Mouse (Mus musculus): ENCODE measurements around the gene Phldb2. TPM values are rescaled to one million over a fixed set of nuclear protein-coding genes. Genes with fewer than 3 reads are reported as not detected.

The Phldb2 gene
- 9.6 and 11.4 TPM in 2 replicates for polyA plus RNA-seq (2012; rRNA removed)

DNA sequence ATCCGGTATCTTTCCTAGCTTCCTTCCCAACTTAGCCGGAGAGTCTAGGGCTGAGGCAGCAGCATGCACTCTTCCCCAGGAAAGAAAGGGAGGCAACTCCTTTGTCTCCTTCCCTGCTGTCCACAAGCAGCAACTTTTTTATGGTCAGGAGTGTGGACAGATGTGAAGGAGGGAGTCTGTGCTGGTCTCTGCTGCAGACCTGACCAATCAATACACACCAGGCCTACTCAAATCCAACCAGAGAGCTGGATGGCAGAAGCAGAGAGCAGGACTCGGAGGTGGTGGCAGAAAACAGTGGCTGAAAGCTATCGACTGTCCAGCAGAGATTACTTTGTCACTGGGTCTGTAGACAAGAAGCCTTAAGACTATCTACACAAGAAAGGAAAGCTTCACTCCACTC is at the start of gene Phldb2:
Gene Phldb2 (minus strand): TSS at position 205 of the 400 bp plus-strand sequence.
- no peak for DNase-seq (ENCODE audit: low read depth)

- no peak for DNase-seq (ENCODE audit: low read depth)
Observed at GRCm38 (mm10) chr16:46001550-46002166, 48.3 kb upstream of the Phldb2 start.

- no peak for DNase-seq (ENCODE audit: low read depth)
Observed at GRCm38 (mm10) chr16:46000976-46001375, 47.6 kb upstream of the Phldb2 start.

- DNase-seq (ENCODE audit: low read depth) = no peak
Observed at GRCm38 (mm10) chr16:45999374-46000191, 46.2 kb upstream of the Phldb2 start.

DNA sequence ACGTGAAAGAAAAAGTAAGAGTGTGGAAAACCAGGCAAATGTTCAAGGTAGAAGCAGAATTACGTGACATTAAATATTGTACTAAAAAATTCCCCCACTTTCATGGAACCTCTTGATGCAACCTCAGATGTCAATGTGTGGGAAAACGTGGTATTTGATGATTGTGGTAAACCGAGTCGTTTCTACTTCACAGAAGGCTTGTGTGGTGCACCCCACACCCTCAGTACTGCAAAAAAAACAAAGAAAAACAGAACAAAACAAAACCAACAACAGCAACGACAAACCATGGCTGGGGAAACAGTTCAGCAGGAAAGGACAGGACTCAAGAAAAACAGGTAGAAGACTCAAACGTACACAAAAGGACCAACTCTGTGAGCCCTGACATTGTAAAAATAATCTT is 44.8 kb upstream of the Phldb2 start:
- DNase-seq (ENCODE audit: low read depth) = no peak

GRCm38 (mm10) chr16:45990901-45991676 is 37.7 kb upstream of the Phldb2 start:
- no peak for DNase-seq (ENCODE audit: low read depth)

GRCm38 (mm10) chr16:45986236-45986635 is 32.8 kb upstream of the Phldb2 start:
- no peak for DNase-seq (ENCODE audit: low read depth)

- no peak for DNase-seq (ENCODE audit: low read depth)
Observed at GRCm38 (mm10) chr16:45984610-45985606, 31.5 kb upstream of the Phldb2 start.

DNA sequence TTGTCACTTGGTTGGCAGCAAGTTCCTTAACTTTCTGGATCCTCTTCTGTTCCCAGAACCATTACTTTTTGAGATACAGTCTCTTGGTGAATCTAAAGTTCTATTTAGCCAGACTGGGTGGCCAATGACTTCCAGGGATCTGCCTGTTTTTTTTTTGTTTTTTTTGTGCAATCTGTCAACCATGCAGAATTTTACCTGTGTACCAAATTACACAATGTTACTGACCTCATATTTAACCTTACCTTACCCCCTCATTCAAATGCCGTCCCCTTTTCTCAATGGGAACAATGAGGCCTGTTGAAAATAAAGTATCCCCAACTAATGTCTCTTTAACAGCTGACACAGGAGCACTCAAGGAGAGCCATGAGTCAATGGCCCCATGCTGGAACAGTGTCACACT is 22.9 kb upstream of the Phldb2 start:
- no peak for DNase-seq (ENCODE audit: low read depth)

- DNase-seq (ENCODE audit: low read depth) = no peak
Observed at GRCm38 (mm10) chr16:45973959-45974686, 20.7 kb upstream of the Phldb2 start.

- DNase-seq (ENCODE audit: low read depth) = no peak
Observed at GRCm38 (mm10) chr16:45970187-45970586, 16.8 kb upstream of the Phldb2 start.

- no peak for DNase-seq (ENCODE audit: low read depth)
Observed at GRCm38 (mm10) chr16:45968716-45969115, 15.3 kb upstream of the Phldb2 start.

GRCm38 (mm10) chr16:45967471-45967870 is 14.1 kb upstream of the Phldb2 start:
- DNase-seq (ENCODE audit: low read depth) = no peak

DNA sequence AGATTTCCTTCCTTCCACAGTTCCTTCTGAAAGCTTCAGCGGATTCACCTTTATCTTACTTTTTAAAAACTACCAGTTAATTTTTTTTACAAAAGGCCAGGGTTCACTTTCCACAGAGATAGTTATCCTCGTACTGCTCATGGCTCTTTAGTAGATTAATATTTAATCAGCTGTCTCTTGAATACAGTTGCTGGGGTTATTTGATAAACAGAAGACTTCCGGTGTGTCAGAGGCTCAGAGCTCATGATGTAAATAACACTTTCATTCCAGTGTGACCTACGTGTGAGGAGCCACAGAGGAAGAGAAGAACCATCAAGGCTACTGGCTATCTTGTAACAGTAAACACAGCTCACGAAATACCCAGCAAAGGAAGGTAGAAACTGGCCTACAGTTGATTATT is 13.2 kb upstream of the Phldb2 start:
- DNase-seq (ENCODE audit: low read depth) = no peak

GRCm38 (mm10) chr16:45964777-45965176 is 11.4 kb upstream of the Phldb2 start:
- no peak for DNase-seq (ENCODE audit: low read depth)

DNA sequence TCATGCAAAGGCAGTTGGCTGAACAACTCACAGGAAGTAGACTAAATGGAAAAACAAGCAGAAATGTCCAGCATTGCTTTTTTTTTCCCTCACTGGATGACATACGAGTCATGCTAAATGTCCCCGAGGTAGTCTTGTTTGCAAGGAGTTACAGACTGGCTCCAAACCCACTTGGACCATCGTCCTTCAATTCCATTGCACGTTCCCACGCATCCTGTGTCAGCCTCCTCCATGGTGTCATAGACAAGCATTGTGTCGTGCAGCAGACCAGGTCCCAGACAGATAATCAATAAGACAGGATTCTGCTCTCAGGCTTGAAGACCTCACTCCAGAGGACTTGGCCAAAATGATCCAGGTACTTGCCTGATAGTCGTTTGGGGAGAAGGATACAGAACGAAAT is 10.4 kb upstream of the Phldb2 start:
- DNase-seq (ENCODE audit: low read depth) = no peak

- no peak for DNase-seq (ENCODE audit: low read depth)
Observed at GRCm38 (mm10) chr16:45963088-45963487, 9.7 kb upstream of the Phldb2 start.

DNA sequence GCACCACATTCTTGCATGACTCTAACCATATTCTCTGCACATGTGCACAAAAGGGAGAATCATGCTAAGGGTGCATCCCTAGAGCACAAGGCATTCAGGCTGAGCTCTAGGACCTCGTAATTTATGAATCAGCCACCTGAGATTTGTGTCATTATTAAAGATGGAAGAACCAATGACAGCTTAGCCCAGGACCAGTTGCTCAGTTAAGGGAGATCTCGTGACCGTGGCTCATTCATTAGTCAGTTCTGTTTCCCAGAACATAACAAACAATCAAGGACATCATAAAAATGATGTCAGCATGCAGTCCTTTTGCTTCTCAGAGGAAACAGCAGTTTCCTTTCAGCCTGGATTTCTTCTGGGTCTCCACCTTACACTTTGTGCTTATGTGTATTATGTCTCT is 7.6 kb upstream of the Phldb2 start:
- no peak for DNase-seq (ENCODE audit: low read depth)

DNA sequence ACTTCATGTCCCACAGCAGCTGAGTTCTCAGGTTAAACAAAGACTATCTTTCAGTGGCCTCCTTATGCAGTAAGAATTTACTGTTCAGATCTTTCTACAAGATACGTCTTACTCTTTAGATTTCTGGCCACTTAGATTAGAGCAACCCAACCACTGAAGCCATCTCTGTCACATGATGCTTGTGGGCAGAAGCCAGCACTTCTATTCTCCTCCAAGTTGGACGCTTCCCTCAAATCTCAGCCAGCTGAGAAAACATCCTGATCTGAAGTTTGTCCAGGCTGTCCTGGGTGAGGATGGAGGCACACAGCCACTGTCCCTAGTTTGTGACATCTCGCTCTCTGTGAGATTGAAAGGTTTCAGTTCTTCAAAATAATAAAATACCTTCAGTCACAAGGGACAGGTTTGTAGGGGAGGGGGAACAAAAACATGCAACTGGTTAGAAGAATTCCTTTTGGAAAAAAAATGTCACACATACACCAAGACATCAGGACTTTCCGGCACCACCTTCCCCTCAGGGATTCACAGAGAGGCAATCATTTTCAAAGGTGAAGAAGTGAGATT is 3.1 kb upstream of the Phldb2 start:
- no peak for DNase-seq (ENCODE audit: low read depth)

GRCm38 (mm10) chr16:45952501-45952900 is 897 bp downstream of the Phldb2 start:
- no peak for DNase-seq (ENCODE audit: low read depth)

Measured in gonadal fat pad, adult 2 months (tissue).